Mouse (Mus musculus): Measurements from ENCODE around the gene Tulp3.

DNA sequence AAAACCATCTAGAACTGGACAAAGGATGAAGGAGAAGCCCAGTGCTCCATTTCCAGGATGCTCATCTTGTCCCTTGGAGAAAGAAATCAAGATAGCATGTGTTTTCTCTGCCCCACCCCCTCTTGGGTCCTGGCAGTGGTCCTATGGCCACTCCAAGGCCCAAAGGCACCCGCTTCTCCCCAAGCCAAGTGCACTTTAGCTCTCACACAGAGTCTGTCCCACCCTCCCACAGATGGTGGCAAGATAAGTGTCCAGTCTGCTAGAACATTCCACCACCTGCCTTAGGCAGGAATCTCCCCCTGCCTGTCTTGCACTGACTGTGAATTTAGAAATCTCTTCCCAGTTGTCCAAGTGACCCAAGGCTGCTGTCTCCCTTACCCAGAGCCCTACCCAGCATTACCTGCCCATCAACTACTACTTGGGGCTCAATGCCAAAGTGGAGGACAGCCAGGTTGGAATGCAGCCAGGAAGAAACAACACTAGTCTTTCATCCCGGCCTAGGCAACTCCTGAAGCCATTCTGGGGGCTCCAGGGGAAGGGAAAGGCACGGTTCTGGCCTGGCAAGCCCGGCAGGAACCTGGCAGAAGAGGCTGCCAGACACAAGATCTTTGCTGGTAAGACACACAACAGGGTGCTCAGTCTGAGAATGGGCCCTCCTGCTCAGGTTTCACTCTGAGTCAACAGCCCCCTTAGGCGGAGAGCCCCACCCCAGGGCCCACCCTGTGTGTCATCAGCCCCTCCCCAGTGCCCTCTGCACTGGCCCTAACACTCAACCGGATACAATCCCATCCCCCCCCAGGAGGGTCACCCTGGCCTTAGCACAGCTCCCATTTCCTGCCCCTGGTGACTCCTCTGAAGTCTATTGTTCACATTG is 59.5 kb downstream of the Tulp3 start:
- TF ChIP-seq POLR2A (IDR thresholded peaks at IDR 0.05; ENCODE audit: control insufficient read depth in 1 of 2, insufficient read depth in 1 of 2, low read depth in 1 of 2, low read length in 2 of 2, poor library complexity in 1 of 2): no peak
- TF ChIP-seq CHD2 (IDR thresholded peaks at IDR 0.05; ENCODE audit: low read length): no peak
- no peak for TF ChIP-seq SMC3 (IDR thresholded peaks at IDR 0.05; ENCODE audit: low read depth, low read length)
- no peak for TF ChIP-seq CTCF (IDR thresholded peaks at IDR 0.05 in 2 of 3, conservative IDR thresholded peaks at IDR 0.05 in 1 of 3; ENCODE audit: control insufficient read depth in 1 of 3, insufficient read depth in 1 of 3, low read depth in 2 of 3, low read length in 3 of 3, poor library complexity in 1 of 3, severe bottlenecking in 1 of 3)
- TF ChIP-seq GATA1 (IDR thresholded peaks at IDR 0.05; ENCODE audit: low read depth, low read length): no peak
- no peak for TF ChIP-seq EP300 (IDR thresholded peaks at IDR 0.05; ENCODE audit: low read depth in 1 of 2, low read length in 2 of 2)
- TF ChIP-seq ZMIZ1 (IDR thresholded peaks at IDR 0.05; ENCODE audit: low read depth, low read length): no peak
- no peak for TF ChIP-seq ELF1 (IDR thresholded peaks at IDR 0.05; ENCODE audit: low read depth, low read length)
- TF ChIP-seq RAD21 (IDR thresholded peaks at IDR 0.05; ENCODE audit: low read depth, low read length): no peak
- no peak for TF ChIP-seq MAX (IDR thresholded peaks at IDR 0.05; ENCODE audit: low read length)
- no peak for TF ChIP-seq POLR2AphosphoS5 (IDR thresholded peaks at IDR 0.05; ENCODE audit: borderline replicate concordance, low read depth, low read length)

All from MEL (cell line).